Mouse (Mus musculus) embryonic fibroblast, embryonic 13.5 days (primary cell): Measurements from ENCODE around the gene Hibadh.

Experiments used
- CTCF ChIP-seq: IDR thresholded peaks from 2 replicates; pipeline ENCODE4 v1.5.1; 2011; ENCODE audit warnings: mild to moderate bottlenecking, control low read depth, low read length, moderate library complexity, borderline replicate concordance; ENCODE audit not compliant: insufficient read depth
- POLR2A ChIP-seq: IDR thresholded peaks from 2 replicates; pipeline ENCODE4 v1.6.1; 2011; ENCODE audit warnings: low read depth, mild to moderate bottlenecking, control low read depth, low read length, moderate library complexity

- TF ChIP-seq CTCF: no peak
- no peak for TF ChIP-seq POLR2A
Measured at GRCm38 (mm10) chr6:52518704-52519103, 121.5 kb downstream of the Hibadh start.
